9 mouse cellular contexts compared by ENCODE assay signal in the genomic region with DNA sequence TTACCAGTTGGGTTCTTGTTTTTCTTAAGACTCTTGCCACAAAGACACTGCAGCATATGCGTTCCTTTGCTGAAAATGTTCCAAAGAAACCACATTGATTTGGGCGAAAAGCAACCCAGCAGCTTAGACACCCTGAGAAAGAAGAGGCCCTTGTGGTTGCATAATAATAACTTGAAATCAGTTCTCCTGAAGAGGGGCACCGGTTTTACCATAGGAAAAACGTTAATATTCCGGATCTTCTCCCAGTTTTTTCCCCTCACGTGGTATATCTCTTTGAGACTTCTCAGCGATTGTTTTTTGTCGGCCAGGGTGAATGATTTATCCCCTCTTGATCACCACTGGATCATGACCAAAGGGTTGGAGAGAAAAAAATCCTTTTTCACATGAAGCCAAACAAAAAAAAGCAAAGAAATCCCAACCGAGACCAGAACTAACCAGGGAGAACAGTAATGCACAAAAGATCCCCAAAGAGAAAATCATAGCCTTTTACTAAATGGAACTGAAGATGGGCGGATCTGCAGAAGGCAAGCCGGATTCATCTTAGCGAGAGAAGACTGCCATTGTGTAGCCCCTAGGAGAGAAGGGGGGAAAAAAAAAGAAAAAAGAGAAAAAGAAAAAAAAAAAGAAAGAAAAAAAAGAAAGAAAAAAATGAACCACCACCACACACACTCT. TPM values are rescaled to one million over a fixed set of nuclear protein-coding genes. Genes with fewer than 3 reads are reported as not detected.
A peak's percentile ranks its signal among the peaks of the same experiment; 100 is the strongest.
DNase-seq lines count a peak whose midpoint lies in the region; ATAC-seq lines count a peak whose summit lies in the region.
"Had no signal": no experiment of that assay in that cellular context is flagged by ENCODE, and none has a peak within 500 bp of the region (broad histone marks: within the 10 kb centered on the region; RNA-seq: fewer than 3 reads in every experiment).

Gene Fgf14 (minus strand): TSS at position 622 of the 672 bp plus-strand sequence.

- peak within 1 kb of the TSS; percentile 52 for H3K4me3 ChIP-seq in heart, embryonic 12.5 days
- H3K4me3 ChIP-seq in hindbrain, embryonic 13.5 days, result peak within 1 kb of the TSS; percentile 59
- H3K4me3 ChIP-seq in midbrain, embryonic 10.5 days, result peak within 1 kb of the TSS; percentile 69
- H3K4me3 ChIP-seq: erythroblast, embryonic 14.5 days had no signal

- no peak for DNase-seq in heart, postnatal 4 days
- DNase-seq in embryo, embryonic 10 days (ENCODE audit: low spot score), result peak; percentile 7
- DNase-seq in midbrain, embryonic 10.5 days (ENCODE audit: low spot score), result no peak
- no peak for DNase-seq in ovary, adult 18-20 months (ENCODE audit: low spot score)
- DNase-seq in right cerebral cortex, postnatal 10 days (ENCODE audit: low spot score in 2 of 2), result no peak
- no peak for DNase-seq in kidney, postnatal 4 days

- peaks cover 9% of the 10 kb centered on the region for H3K4me1 ChIP-seq in heart, embryonic 12.5 days (replicated peaks)
- peaks cover 17% of the 10 kb centered on the region for H3K4me1 ChIP-seq in hindbrain, embryonic 13.5 days (replicated peaks)
- peaks cover 38% of the 10 kb centered on the region for H3K4me1 ChIP-seq in midbrain, embryonic 10.5 days

- H3K9me3 ChIP-seq in heart, embryonic 12.5 days (replicated peaks), result no peaks in the 10 kb centered on the region
- H3K9me3 ChIP-seq in hindbrain, embryonic 13.5 days, result no peaks in the 10 kb centered on the region
- H3K9me3 ChIP-seq in midbrain, embryonic 10.5 days (replicated peaks), result no peaks in the 10 kb centered on the region

- H3K36me3 ChIP-seq in heart, embryonic 12.5 days, result no peaks in the 10 kb centered on the region
- H3K36me3 ChIP-seq in hindbrain, embryonic 13.5 days, result no peaks in the 10 kb centered on the region
- no peaks in the 10 kb centered on the region for H3K36me3 ChIP-seq in midbrain, embryonic 10.5 days

- ATAC-seq in heart, embryonic 12.5 days (ENCODE audit: insufficient number of reproducible peaks, low FRiP score), result no peak
- ATAC-seq in hindbrain, embryonic 13.5 days (ENCODE audit: low FRiP score), result no peak

- WGBS in heart, embryonic 12.5 days, result 30% methylated on average over 12 of the region's 12 CpGs
- WGBS in hindbrain, embryonic 13.5 days, result 4% methylated on average over 12 of the region's 12 CpGs
- WGBS in midbrain, embryonic 10.5 days, result 9% methylated on average over 12 of the region's 12 CpGs

- peaks cover 12% of the 10 kb centered on the region; the same call in 1 of the 2 replicates for H3K27me3 ChIP-seq in heart, embryonic 12.5 days (replicated peaks)
- no peaks in the 10 kb centered on the region for H3K27me3 ChIP-seq in hindbrain, embryonic 13.5 days
- H3K27me3 ChIP-seq in midbrain, embryonic 10.5 days (ENCODE audit: low read depth, poor library complexity, severe bottlenecking), result no peaks in the 10 kb centered on the region; the same call in 1 of the 2 replicates

- H3K4me2 ChIP-seq in heart, embryonic 12.5 days, result peak within 1 kb of the TSS; percentile 86
- peak within 1 kb of the TSS; percentile 88 for H3K4me2 ChIP-seq in hindbrain, embryonic 13.5 days

- peak within 1 kb of the TSS; percentile 48 for H3K9ac ChIP-seq in heart, embryonic 12.5 days
- peak within 1 kb of the TSS; percentile 78 for H3K9ac ChIP-seq in hindbrain, embryonic 13.5 days

- H3K27ac ChIP-seq in heart, embryonic 12.5 days (ENCODE audit: poor library complexity, severe bottlenecking), result no peak within 1 kb of the TSS
- peak within 1 kb of the TSS; percentile 80 for H3K27ac ChIP-seq in hindbrain, embryonic 13.5 days
- peak within 1 kb of the TSS; percentile 85 for H3K27ac ChIP-seq in midbrain, embryonic 10.5 days (replicated peaks)

RNA-seq across cellular contexts. Expression of gene Fgf14, which starts in this region (rescaled TPM):
- polyA plus RNA-seq in heart, embryonic 12.5 days (2016; fragmentation: Nextera tagmentation; extraction: Ambion mirVana), result 1.6 TPM in 2 replicates
- 1 to 10 TPM; 1.5 to 2.1 TPM for total RNA-seq in heart, postnatal 4 days (2021)
- polyA plus RNA-seq in hindbrain, embryonic 13.5 days (2015; fragmentation: Nextera tagmentation; extraction: Ambion mirVana), result 21.3 and 23.1 TPM in 2 replicates
- polyA plus RNA-seq in midbrain, embryonic 10.5 days (2016; fragmentation: Nextera tagmentation; extraction: Ambion mirVana), result 6.5 and 8.8 TPM in 2 replicates
- polyA plus RNA-seq: erythroblast, embryonic 14.5 days had no signal
